Mouse (Mus musculus) heart, adult 2 months (tissue): ENCODE measurements around the gene Zfp697.

Source experiments
- CTCF ChIP-seq: fragments of 200-600 bp; IDR thresholded peaks from 2 replicates; pipeline ENCODE4 v1.8.1; 2022; ENCODE audit warnings: antibody characterized with exemption, mild to moderate bottlenecking, moderate library complexity
- EP300 ChIP-seq: fragments of 200-500 bp; IDR thresholded peaks from 2 replicates; pipeline ENCODE4 v1.6.1; 2011; ENCODE audit warnings: low read depth, low read length, control low read depth; ENCODE audit not compliant: insufficient read depth
- POLR2A ChIP-seq: fragments of 200-500 bp; IDR thresholded peaks from 2 replicates; pipeline ENCODE4 v1.6.1; 2011; ENCODE audit warnings: mild to moderate bottlenecking, low read depth, low read length, control low read depth; ENCODE audit not compliant: insufficient read depth

- TF ChIP-seq POLR2A (no peak), CTCF (no peak), EP300 (no peak)
These were observed 7.3 kb upstream of the Zfp697 start for GRCm38 (mm10) chr3:98374980-98375379.
